Mouse (Mus musculus) forebrain, postnatal 0 days (tissue): ENCODE results near the gene Akap17b. TPM values are rescaled to one million over a fixed set of nuclear protein-coding genes. Genes with fewer than 3 reads are reported as not detected.
A peak's percentile ranks its signal among the peaks of the same experiment; 100 is the strongest.

Source experiments
- ATAC-seq: fragments of 200-750 bp; cut with Nextera tagmentation; 2 replicates; pipeline ENCODE4 v1.8.0; 2017; ENCODE audit warnings: mild to moderate bottlenecking, moderate library complexity
- DNase-seq: peaks from one replicate; pipeline ENCODE4 v3.0.0-alpha.2; 2015
- H3K27ac ChIP-seq: fragments of 300-500 bp; sonication (generic); 2 replicates; pipeline ENCODE4 v1.5.1; 2014; ENCODE audit warnings: low read depth, mild to moderate bottlenecking, antibody characterized with exemption, low read length, moderate library complexity, mixed read lengths
- H3K27me3 ChIP-seq: fragments of 300-500 bp; sonication (generic); 2 replicates; pipeline ENCODE4 v1.6.1; 2014; ENCODE audit warnings: mild to moderate bottlenecking, low read length, mixed read lengths; ENCODE audit not compliant: insufficient read depth
- H3K36me3 ChIP-seq: fragments of 300-500 bp; sonication (generic); 2 replicates; pipeline ENCODE4 v1.6.1; 2014; ENCODE audit warnings: mild to moderate bottlenecking, moderate library complexity; ENCODE audit not compliant: insufficient read depth
- H3K4me1 ChIP-seq: fragments of 300-500 bp; sonication (generic); 2 replicates; pipeline ENCODE4 v1.6.1; 2014; ENCODE audit warnings: antibody characterized with exemption; ENCODE audit not compliant: insufficient read depth
- H3K4me2 ChIP-seq: fragments of 300-500 bp; sonication (generic); 2 replicates; pipeline ENCODE4 v1.6.1; 2014; ENCODE audit warnings: low read depth, mild to moderate bottlenecking, moderate library complexity
- H3K4me3 ChIP-seq: fragments of 300-500 bp; sonication (generic); 2 replicates; pipeline ENCODE4 v1.5.1; 2014; ENCODE audit warnings: low read depth, low read length, mixed read lengths
- H3K9ac ChIP-seq: fragments of 300-500 bp; sonication (generic); 2 replicates; pipeline ENCODE4 v1.6.1; 2014; ENCODE audit warnings: mild to moderate bottlenecking
- H3K9me3 ChIP-seq: fragments of 300-500 bp; sonication (generic); 2 replicates; pipeline ENCODE4 v1.6.1; 2016; ENCODE audit warnings: low read length
- CTCF ChIP-seq: sonication (generic); IDR thresholded peaks from 2 replicates; pipeline ENCODE4 v1.5.1; 2016; ENCODE audit warnings: antibody characterized with exemption, control low read depth, low read depth
- WGBS: fragments of 180-500 bp; shearing (Covaris S2); extraction: QIAGEN DNeasy Blood & Tissue Kit; methylation state at CpG from one replicate; pipeline ENCODE4 v1.1.7; 2014; 5-methylcytosine and 5-hydroxymethylcytosine counted together
- polyA plus RNA-seq: library from polyadenylated mRNA; unstranded; fragments of >200 nt; fragmentation: Nextera tagmentation; extraction: Ambion mirVana; gene quantifications from 2 replicates; pipeline ENCODE4 v1.2.1, GENCODE M21; 2015
- total RNA-seq: library from RNA; depleted of rRNA; stranded (reverse); fragments of >200 nt; gene quantifications from 2 replicates; pipeline ENCODE4 v1.2.3, GENCODE M21; 2014; rRNA removed

The Akap17b gene
- 8.6 and 13.0 TPM in 2 replicates for total RNA-seq
- polyA plus RNA-seq, result 2.4 and 3.7 TPM in 2 replicates

DNA sequence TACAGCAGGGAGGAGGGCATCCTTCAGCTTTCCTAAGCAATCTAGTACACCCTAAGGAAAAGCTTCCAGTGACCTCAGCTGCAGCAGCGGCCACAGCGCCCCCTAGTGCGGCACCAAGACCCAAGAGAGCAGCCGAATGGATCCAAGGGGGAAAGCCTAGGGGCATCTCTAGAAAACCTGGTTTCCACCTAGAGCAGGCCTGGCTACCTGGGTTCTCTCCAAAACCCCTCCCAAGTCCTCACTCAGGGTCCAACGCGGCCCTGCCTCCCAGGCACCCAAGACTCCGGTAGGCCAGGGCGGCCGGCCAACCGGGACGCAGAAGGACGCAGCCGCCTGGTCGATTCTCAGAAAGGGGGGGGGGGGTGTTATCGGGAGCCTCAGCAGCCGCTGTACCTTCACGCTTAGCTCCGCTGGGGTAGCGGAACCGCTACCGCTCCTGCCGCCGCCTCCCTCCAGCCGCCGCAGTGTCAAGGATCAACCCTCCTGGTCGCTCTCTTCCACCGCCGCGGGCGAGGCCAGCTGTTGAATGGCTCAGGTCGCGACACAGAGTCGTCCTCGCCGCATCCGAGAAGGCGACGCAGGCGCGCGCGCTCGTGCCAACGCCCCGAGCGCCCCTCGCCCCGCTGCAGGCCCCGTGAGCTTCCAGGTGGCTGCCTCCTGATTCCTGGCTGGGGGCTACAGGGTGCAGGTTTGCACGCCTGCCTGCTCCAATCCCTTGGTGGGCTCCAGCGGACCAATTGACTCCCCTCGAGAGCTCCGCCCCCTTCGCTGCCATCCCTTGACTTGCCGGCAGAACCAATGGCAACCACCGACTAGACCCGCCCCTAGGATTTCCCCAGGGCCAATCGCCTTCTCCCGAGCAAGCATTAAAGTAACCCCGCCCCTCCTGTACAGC is at the start of gene Akap17b:
TSS of gene Akap17b (minus strand) at position 739 of the 895 bp plus-strand sequence.
- Histone ChIP-seq H3K4me3 (peak within 1 kb of the TSS; percentile 49), H3K27ac (peak within 1 kb of the TSS; percentile 78), H3K27me3 (no peaks in the 10 kb centered on the region), H3K9me3 (no peaks in the 10 kb centered on the region), H3K4me1 (no peaks in the 10 kb centered on the region), H3K9ac (peak within 1 kb of the TSS; percentile 65), H3K4me2 (peak within 1 kb of the TSS; percentile 46), H3K36me3 (no peaks in the 10 kb centered on the region)
- peak; percentile 76 for TF ChIP-seq CTCF
- ATAC-seq (peak; percentile 98), DNase-seq (peak; percentile 89)
- 39% methylated on average over 54 of the region's 60 CpGs for WGBS

DNA sequence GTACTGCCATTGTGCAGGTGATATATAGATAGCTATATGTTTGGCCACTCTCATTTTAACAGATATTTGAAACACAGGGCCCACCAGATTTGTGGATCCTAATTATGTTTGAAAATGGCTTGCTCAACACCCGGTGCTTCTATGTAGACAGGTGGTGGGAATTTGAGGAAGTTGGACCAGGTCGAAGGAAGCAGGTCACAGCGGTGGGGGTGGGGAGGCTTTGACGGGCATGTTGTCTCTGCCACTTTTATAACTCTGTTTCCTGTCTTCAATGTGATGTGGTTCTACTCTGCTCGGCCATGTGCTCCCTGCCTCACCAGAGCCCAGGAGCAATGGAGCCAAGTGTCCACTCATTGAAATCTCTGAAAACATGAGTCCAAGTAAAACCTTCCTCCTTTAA is 46.2 kb upstream of the Akap17b start:
- no peak for TF ChIP-seq CTCF
- ATAC-seq, result no peak
- Histone ChIP-seq H3K36me3 (no peaks in the 10 kb centered on the region), H3K9ac (no peak overlapping the region), H3K4me3 (no peak overlapping the region), H3K27me3 (no peaks in the 10 kb centered on the region), H3K4me2 (no peak overlapping the region), H3K4me1 (no peaks in the 10 kb centered on the region), H3K27ac (no peak overlapping the region), H3K9me3 (no peaks in the 10 kb centered on the region)
- whole genome bisulfite sequencing, result 94% methylated on average over 5 of the region's 5 CpGs
- no peak for DNase-seq

DNA sequence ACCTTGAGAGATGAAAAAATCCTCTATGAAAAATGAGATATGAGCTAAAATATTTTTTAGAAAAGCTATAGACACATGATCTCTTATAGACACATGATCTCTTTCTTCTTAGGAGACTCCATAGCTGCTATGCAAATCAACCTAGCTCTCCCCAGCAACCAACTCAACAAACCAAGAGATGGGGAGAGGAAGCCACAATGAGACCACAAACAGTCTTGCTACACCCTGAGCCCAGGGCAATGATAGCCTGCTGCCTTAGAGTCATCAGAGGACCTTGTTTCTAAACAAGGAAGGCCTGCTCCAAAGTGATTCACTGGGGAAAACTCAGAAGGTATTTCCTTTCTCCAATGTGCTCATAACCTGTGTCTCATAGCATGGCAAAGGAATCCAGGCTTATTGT is 44.5 kb upstream of the Akap17b start:
- Histone ChIP-seq H3K9ac (no peak overlapping the region), H3K4me1 (no peaks in the 10 kb centered on the region), H3K27me3 (no peaks in the 10 kb centered on the region), H3K9me3 (no peaks in the 10 kb centered on the region), H3K4me3 (no peak overlapping the region), H3K36me3 (no peaks in the 10 kb centered on the region), H3K4me2 (no peak overlapping the region), H3K27ac (no peak overlapping the region)
- no peak for ATAC-seq
- DNase-seq, result no peak
- no peak for TF ChIP-seq CTCF

DNA sequence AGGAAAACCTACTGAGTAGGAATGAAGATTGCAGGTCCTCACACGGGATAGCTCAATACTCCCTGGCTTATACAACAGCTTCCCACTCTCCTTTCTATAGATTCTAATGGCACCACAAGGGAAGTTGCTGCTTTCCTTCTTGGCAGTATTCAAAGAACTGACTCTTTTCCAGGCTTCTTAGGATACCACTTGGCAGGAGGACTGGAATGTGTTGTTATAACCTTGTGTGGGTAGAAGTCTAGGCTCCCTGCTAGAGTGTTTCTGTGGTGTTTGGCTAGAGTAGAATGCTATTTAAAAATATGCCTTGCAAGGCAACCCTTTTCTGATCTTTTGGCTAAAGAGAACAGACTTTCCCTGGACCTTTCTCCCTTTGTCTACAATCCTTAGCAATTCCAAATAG is 31.6 kb upstream of the Akap17b start:
- no peak for TF ChIP-seq CTCF
- Histone ChIP-seq H3K4me2 (no peak overlapping the region), H3K9me3 (no peaks in the 10 kb centered on the region), H3K9ac (no peak overlapping the region), H3K4me1 (no peaks in the 10 kb centered on the region), H3K36me3 (no peaks in the 10 kb centered on the region), H3K27me3 (no peaks in the 10 kb centered on the region), H3K4me3 (no peak overlapping the region), H3K27ac (no peak overlapping the region)
- ATAC-seq, result no peak
- DNase-seq, result peak; percentile 1
- 43% methylated on average over 1 of the region's 1 CpGs for WGBS

DNA sequence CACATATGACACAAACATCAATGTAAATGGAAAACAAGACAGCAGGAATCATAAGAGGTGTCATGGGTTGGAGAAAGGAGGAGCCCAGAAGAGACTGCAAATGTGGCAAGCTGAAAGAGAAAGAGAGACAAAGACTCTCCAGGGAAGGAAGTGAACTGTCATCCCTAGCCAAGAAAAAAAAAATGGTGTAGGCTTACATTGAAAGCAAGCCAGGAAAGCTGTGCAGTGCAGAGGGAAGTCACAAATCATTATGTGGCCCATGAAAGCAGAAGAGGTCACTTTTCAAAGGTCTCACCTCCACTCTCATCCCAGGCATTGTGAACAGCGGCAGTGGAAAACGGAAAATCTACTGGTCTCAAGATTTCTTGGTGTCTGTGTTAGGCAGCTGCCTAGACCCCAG is 27.5 kb upstream of the Akap17b start:
- 72% methylated on average over 2 of the region's 2 CpGs for WGBS

DNA sequence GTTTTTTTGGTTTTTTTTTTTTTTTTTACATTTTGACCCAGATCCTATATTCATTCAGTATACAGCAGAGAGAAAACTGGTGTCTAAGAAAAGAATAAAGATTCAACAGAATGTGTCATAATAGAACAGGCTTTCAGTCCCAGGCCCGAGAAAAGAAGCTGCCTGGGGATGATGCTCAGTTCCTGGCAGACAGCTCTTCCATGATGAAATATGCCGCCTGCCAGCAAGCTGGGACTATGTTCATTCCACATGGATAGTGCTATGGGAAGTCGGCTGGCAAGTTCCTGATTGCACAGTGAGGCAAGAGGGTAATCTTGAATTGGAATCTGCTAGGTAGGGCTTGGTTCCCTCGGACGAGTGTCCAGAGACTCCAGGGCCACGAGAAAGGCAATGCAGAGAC is 5.1 kb downstream of the Akap17b start:
- ATAC-seq, result peak; percentile 63
- 69% methylated on average over 6 of the region's 6 CpGs for WGBS
- no peaks in the 10 kb centered on the region for H3K36me3 ChIP-seq
- H3K9ac ChIP-seq, result no peak overlapping the region
- no peaks in the 10 kb centered on the region for H3K9me3 ChIP-seq
- H3K4me1 ChIP-seq, result no peaks in the 10 kb centered on the region
- no peak for TF ChIP-seq CTCF
- no peaks in the 10 kb centered on the region for H3K27me3 ChIP-seq
- H3K4me2 ChIP-seq, result no peak overlapping the region
- H3K27ac ChIP-seq, result no peak overlapping the region
- H3K4me3 ChIP-seq, result no peak overlapping the region
- DNase-seq, result peak; percentile 70

More for the DNA sequence above, 27.5 kb upstream of the Akap17b start:
- H3K9me3 ChIP-seq, result no peaks in the 10 kb centered on the region
- H3K36me3 ChIP-seq, result no peaks in the 10 kb centered on the region
- no peak overlapping the region for H3K9ac ChIP-seq
- no peak overlapping the region for H3K4me2 ChIP-seq
- DNase-seq, result no peak
- H3K4me1 ChIP-seq, result no peaks in the 10 kb centered on the region
- H3K4me3 ChIP-seq, result no peak overlapping the region
- no peak for ATAC-seq
- no peak for TF ChIP-seq CTCF
- H3K27ac ChIP-seq, result no peak overlapping the region
- H3K27me3 ChIP-seq, result no peaks in the 10 kb centered on the region

DNA sequence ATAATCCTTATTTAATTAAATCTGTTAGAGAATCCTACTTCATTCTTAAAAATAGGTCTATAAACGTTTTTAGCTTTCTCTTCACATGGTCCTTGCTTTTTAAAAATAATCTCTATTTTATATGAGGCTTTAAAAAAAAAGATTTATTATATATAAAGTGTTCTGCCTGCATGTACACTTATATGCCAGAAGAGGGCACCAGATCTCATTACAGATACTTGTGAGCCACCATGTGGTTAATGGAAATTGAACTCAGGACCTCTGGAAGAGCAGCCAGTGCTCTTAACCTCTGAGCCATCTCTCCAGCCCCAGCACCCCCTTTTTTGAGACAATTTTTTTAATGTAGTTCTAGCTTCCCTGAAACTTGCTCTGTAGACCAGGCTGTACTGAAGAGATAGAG is 14.4 kb downstream of the Akap17b start:
- ATAC-seq (no peak), DNase-seq (no peak)
- Histone ChIP-seq H3K4me3 (no peak overlapping the region), H3K9ac (no peak overlapping the region), H3K4me2 (no peak overlapping the region), H3K27me3 (no peaks in the 10 kb centered on the region), H3K27ac (no peak overlapping the region), H3K36me3 (no peaks in the 10 kb centered on the region), H3K4me1 (no peaks in the 10 kb centered on the region), H3K9me3 (no peaks in the 10 kb centered on the region)
- peak; percentile 54 for TF ChIP-seq CTCF
- WGBS, result 10% methylated on average over 1 of the region's 1 CpGs
